ENCODE assay signal across 21 mouse cellular contexts in genomic region chr1:97942966-97943365, GRCm38 (mm10).
"Had no signal": no experiment of that assay in that cellular context is flagged by ENCODE, and none has a peak within 500 bp of the region (broad histone marks: within the 10 kb centered on the region; RNA-seq: fewer than 3 reads in every experiment).

No protein-coding gene starts in this region.

- DNase-seq: forebrain, postnatal 0 days; gastrocnemius, postnatal 36 days; heart, adult 11 months; heart, adult 2 months; heart, postnatal 10 days; heart, postnatal 4 days had no signal

- H3K4me3 ChIP-seq: heart, adult 2 months; heart, embryonic 10.5 days; heart, embryonic 12.5 days; hindbrain, embryonic 10.5 days; hindbrain, embryonic 12.5 days; intestine, embryonic 15.5 days; layer of hippocampus, adult 2 months; left cerebral cortex, adult 2 months; limb, embryonic 15.5 days; liver, embryonic 12.5 days had no signal

- H3K4me1 ChIP-seq: heart, embryonic 10.5 days; hindbrain, embryonic 10.5 days; intestine, embryonic 15.5 days; liver, embryonic 12.5 days had no signal

- H3K4me2 ChIP-seq: heart, embryonic 12.5 days; hindbrain, embryonic 12.5 days; hindbrain, embryonic 14.5 days; intestine, embryonic 15.5 days; limb, embryonic 15.5 days; liver, embryonic 12.5 days had no signal

- ATAC-seq: hindbrain, embryonic 16.5 days; inflammation-experienced regulatory T-cells, adult 6 months; intestine, embryonic 15.5 days; intestine, postnatal 0 days; liver, embryonic 12.5 days had no signal

- H3K36me3 ChIP-seq: hindbrain, embryonic 10.5 days; hindbrain, embryonic 12.5 days; intestine, embryonic 15.5 days; limb, embryonic 15.5 days; liver, embryonic 12.5 days had no signal

- H3K9ac ChIP-seq: forebrain, postnatal 0 days; heart, embryonic 12.5 days; hindbrain, embryonic 12.5 days; hindbrain, embryonic 14.5 days; intestine, embryonic 15.5 days; limb, embryonic 15.5 days; liver, embryonic 12.5 days; liver, embryonic 14.5 days had no signal

- H3K9me3 ChIP-seq: heart, embryonic 10.5 days; heart, embryonic 12.5 days; hindbrain, embryonic 10.5 days; hindbrain, embryonic 12.5 days; intestine, embryonic 15.5 days; limb, embryonic 15.5 days; liver, embryonic 12.5 days had no signal

- H3K27me3 ChIP-seq: heart, embryonic 12.5 days; hindbrain, embryonic 12.5 days; intestine, embryonic 15.5 days; limb, embryonic 15.5 days; liver, embryonic 12.5 days had no signal

- H3K27ac ChIP-seq: heart, adult 2 months; heart, embryonic 10.5 days; hindbrain, embryonic 10.5 days; hindbrain, embryonic 12.5 days; hindbrain, embryonic 14.5 days; intestine, embryonic 15.5 days; kidney, postnatal 0 days; layer of hippocampus, adult 2 months; left cerebral cortex, adult 2 months; limb, embryonic 15.5 days; liver, embryonic 12.5 days; liver, embryonic 14.5 days had no signal
